Mouse (Mus musculus): ENCODE data around the gene Fbn1. TPM values are rescaled to one million over a fixed set of nuclear protein-coding genes. Genes with fewer than 3 reads are reported as not detected.

The Fbn1 gene
- polyA plus RNA-seq, 1 experiment from 2014 or later, result 14.1 TPM

- H3K27me3 ChIP-seq (ENCODE audit: control insufficient read depth, insufficient read depth, low read length), result no peaks in the 10 kb centered on the region
- H3K4me2 ChIP-seq (ENCODE audit: low read depth, low read length), result no peak overlapping the region
- H3K36me3 ChIP-seq (replicated peaks; ENCODE audit: control insufficient read depth, insufficient read depth, low read depth, low read length), result no peaks in the 10 kb centered on the region
- H3K4me1 ChIP-seq (ENCODE audit: control insufficient read depth, insufficient read depth, low read length), result no peaks in the 10 kb centered on the region
- H3K27ac ChIP-seq (replicated peaks; ENCODE audit: low read depth, low read length), result no peak overlapping the region
- no peak for ATAC-seq (replicated peaks; ENCODE audit: insufficient number of reproducible peaks, low FRiP score, low TSS enrichment, low read depth)
- H3K9ac ChIP-seq (replicated peaks; ENCODE audit: low read length), result no peak overlapping the region
- H3K4me3 ChIP-seq (ENCODE audit: low read depth, low read length), result no peak overlapping the region
- 58% methylated on average over 8 of the region's 8 CpGs for WGBS
- H3K9me3 ChIP-seq (replicated peaks; ENCODE audit: control insufficient read depth, low read length), result no peaks in the 10 kb centered on the region
- no peak for DNase-seq (ENCODE audit: low spot score)
Observed at GRCm38 (mm10) chr2:125449361-125449760, 58.4 kb downstream of the Fbn1 start.

GRCm38 (mm10) chr2:125448881-125449280 lies 58.9 kb downstream of the Fbn1 start:
- WGBS, result 51% methylated on average over 6 of the region's 6 CpGs
- no peak overlapping the region for H3K9ac ChIP-seq (replicated peaks; ENCODE audit: low read length)
- no peak overlapping the region for H3K27ac ChIP-seq (replicated peaks; ENCODE audit: low read depth, low read length)
- no peak overlapping the region for H3K4me2 ChIP-seq (ENCODE audit: low read depth, low read length)
- H3K4me1 ChIP-seq (ENCODE audit: control insufficient read depth, insufficient read depth, low read length), result no peaks in the 10 kb centered on the region
- H3K36me3 ChIP-seq (replicated peaks; ENCODE audit: control insufficient read depth, insufficient read depth, low read depth, low read length), result no peaks in the 10 kb centered on the region
- ATAC-seq (replicated peaks; ENCODE audit: insufficient number of reproducible peaks, low FRiP score, low TSS enrichment, low read depth) (no peak), DNase-seq (ENCODE audit: low spot score) (peak; percentile 69)
- no peak overlapping the region for H3K4me3 ChIP-seq (ENCODE audit: low read depth, low read length)
- no peaks in the 10 kb centered on the region for H3K27me3 ChIP-seq (ENCODE audit: control insufficient read depth, insufficient read depth, low read length)
- H3K9me3 ChIP-seq (replicated peaks; ENCODE audit: control insufficient read depth, low read length), result no peaks in the 10 kb centered on the region

GRCm38 (mm10) chr2:125447274-125447898 lies 60.4 kb downstream of the Fbn1 start:
- WGBS, result 87% methylated on average over 9 of the region's 9 CpGs
- no peak for DNase-seq (ENCODE audit: low spot score)
- Histone ChIP-seq H3K4me2 (ENCODE audit: low read depth, low read length) (no peak overlapping the region), H3K36me3 (replicated peaks; ENCODE audit: control insufficient read depth, insufficient read depth, low read depth, low read length) (no peaks in the 10 kb centered on the region), H3K27me3 (ENCODE audit: control insufficient read depth, insufficient read depth, low read length) (no peaks in the 10 kb centered on the region), H3K4me3 (ENCODE audit: low read depth, low read length) (no peak overlapping the region), H3K4me1 (ENCODE audit: control insufficient read depth, insufficient read depth, low read length) (no peaks in the 10 kb centered on the region), H3K27ac (replicated peaks; ENCODE audit: low read depth, low read length) (no peak overlapping the region), H3K9me3 (replicated peaks; ENCODE audit: control insufficient read depth, low read length) (no peaks in the 10 kb centered on the region), H3K9ac (replicated peaks; ENCODE audit: low read length) (no peak overlapping the region)
- ATAC-seq (replicated peaks; ENCODE audit: insufficient number of reproducible peaks, low FRiP score, low TSS enrichment, low read depth), result no peak

GRCm38 (mm10) chr2:125438381-125438780 lies 69.4 kb downstream of the Fbn1 start:
- no peak overlapping the region for H3K9ac ChIP-seq (replicated peaks; ENCODE audit: low read length)
- DNase-seq (ENCODE audit: low spot score) (no peak), ATAC-seq (replicated peaks; ENCODE audit: insufficient number of reproducible peaks, low FRiP score, low TSS enrichment, low read depth) (no peak)
- no peak overlapping the region for H3K27ac ChIP-seq (replicated peaks; ENCODE audit: low read depth, low read length)
- H3K4me3 ChIP-seq (ENCODE audit: low read depth, low read length), result no peak overlapping the region
- no peaks in the 10 kb centered on the region for H3K9me3 ChIP-seq (replicated peaks; ENCODE audit: control insufficient read depth, low read length)
- no peak overlapping the region for H3K4me2 ChIP-seq (ENCODE audit: low read depth, low read length)
- H3K4me1 ChIP-seq (ENCODE audit: control insufficient read depth, insufficient read depth, low read length), result no peaks in the 10 kb centered on the region
- WGBS, result 81% methylated on average over 8 of the region's 8 CpGs
- H3K36me3 ChIP-seq (replicated peaks; ENCODE audit: control insufficient read depth, insufficient read depth, low read depth, low read length), result no peaks in the 10 kb centered on the region
- H3K27me3 ChIP-seq (ENCODE audit: control insufficient read depth, insufficient read depth, low read length), result no peaks in the 10 kb centered on the region

- Histone ChIP-seq H3K36me3 (replicated peaks; ENCODE audit: control insufficient read depth, insufficient read depth, low read depth, low read length) (no peaks in the 10 kb centered on the region), H3K9me3 (replicated peaks; ENCODE audit: control insufficient read depth, low read length) (no peaks in the 10 kb centered on the region), H3K27me3 (ENCODE audit: control insufficient read depth, insufficient read depth, low read length) (no peaks in the 10 kb centered on the region), H3K27ac (replicated peaks; ENCODE audit: low read depth, low read length) (no peak overlapping the region; the same call in 1 of the 2 replicates), H3K4me3 (ENCODE audit: low read depth, low read length) (no peak overlapping the region), H3K4me2 (ENCODE audit: low read depth, low read length) (no peak overlapping the region), H3K4me1 (ENCODE audit: control insufficient read depth, insufficient read depth, low read length) (no peaks in the 10 kb centered on the region), H3K9ac (replicated peaks; ENCODE audit: low read length) (no peak overlapping the region)
- peak; percentile 84 for DNase-seq (ENCODE audit: low spot score)
- peak; percentile 65 for ATAC-seq (replicated peaks; ENCODE audit: insufficient number of reproducible peaks, low FRiP score, low TSS enrichment, low read depth)
- 29% methylated on average over 7 of the region's 7 CpGs for WGBS
Observed at GRCm38 (mm10) chr2:125436240-125436639, 71.6 kb downstream of the Fbn1 start.

GRCm38 (mm10) chr2:125433524-125433923 lies 74.3 kb downstream of the Fbn1 start:
- no peak for DNase-seq (ENCODE audit: low spot score)
- H3K36me3 ChIP-seq (replicated peaks; ENCODE audit: control insufficient read depth, insufficient read depth, low read depth, low read length), result no peaks in the 10 kb centered on the region
- no peaks in the 10 kb centered on the region for H3K9me3 ChIP-seq (replicated peaks; ENCODE audit: control insufficient read depth, low read length)
- 89% methylated on average over 6 of the region's 6 CpGs for WGBS
- no peaks in the 10 kb centered on the region for H3K27me3 ChIP-seq (ENCODE audit: control insufficient read depth, insufficient read depth, low read length)
- no peak overlapping the region for H3K27ac ChIP-seq (replicated peaks; ENCODE audit: low read depth, low read length)
- H3K9ac ChIP-seq (replicated peaks; ENCODE audit: low read length), result no peak overlapping the region
- no peaks in the 10 kb centered on the region; the same call in 1 of the 2 replicates for H3K4me1 ChIP-seq (ENCODE audit: control insufficient read depth, insufficient read depth, low read length)
- H3K4me2 ChIP-seq (ENCODE audit: low read depth, low read length), result no peak overlapping the region
- H3K4me3 ChIP-seq (ENCODE audit: low read depth, low read length), result no peak overlapping the region
- ATAC-seq (replicated peaks; ENCODE audit: insufficient number of reproducible peaks, low FRiP score, low TSS enrichment, low read depth), result no peak

GRCm38 (mm10) chr2:125431491-125431890 lies 76.3 kb downstream of the Fbn1 start:
- H3K9me3 ChIP-seq (replicated peaks; ENCODE audit: control insufficient read depth, low read length), result no peaks in the 10 kb centered on the region
- no peaks in the 10 kb centered on the region; the same call in 1 of the 2 replicates for H3K4me1 ChIP-seq (ENCODE audit: control insufficient read depth, insufficient read depth, low read length)
- 0 out of 2 replicates have a peak overlapping the region, but pooled peaks have one; percentile 30 for H3K27ac ChIP-seq (replicated peaks; ENCODE audit: low read depth, low read length)
- ATAC-seq (replicated peaks; ENCODE audit: insufficient number of reproducible peaks, low FRiP score, low TSS enrichment, low read depth) (no peak), DNase-seq (ENCODE audit: low spot score) (peak; percentile 59)
- no peak overlapping the region for H3K4me3 ChIP-seq (ENCODE audit: low read depth, low read length)
- H3K4me2 ChIP-seq (ENCODE audit: low read depth, low read length), result no peak overlapping the region
- WGBS, result 42% methylated on average over 6 of the region's 6 CpGs
- no peaks in the 10 kb centered on the region for H3K27me3 ChIP-seq (ENCODE audit: control insufficient read depth, insufficient read depth, low read length)
- H3K36me3 ChIP-seq (replicated peaks; ENCODE audit: control insufficient read depth, insufficient read depth, low read depth, low read length), result no peaks in the 10 kb centered on the region
- no peak overlapping the region for H3K9ac ChIP-seq (replicated peaks; ENCODE audit: low read length)

- H3K4me3 ChIP-seq (ENCODE audit: low read depth, low read length), result no peak overlapping the region
- WGBS, result 59% methylated on average over 10 of the region's 10 CpGs
Observed at GRCm38 (mm10) chr2:125428811-125429438, 78.9 kb downstream of the Fbn1 start.

More at GRCm38 (mm10) chr2:125428811-125429438, 78.9 kb downstream of the Fbn1 start:
- no peaks in the 10 kb centered on the region for H3K27me3 ChIP-seq (ENCODE audit: control insufficient read depth, insufficient read depth, low read length)
- peak; percentile 75 for DNase-seq (ENCODE audit: low spot score)
- H3K4me2 ChIP-seq (ENCODE audit: low read depth, low read length), result no peak overlapping the region
- no peak overlapping the region for H3K27ac ChIP-seq (replicated peaks; ENCODE audit: low read depth, low read length)
- no peaks in the 10 kb centered on the region for H3K36me3 ChIP-seq (replicated peaks; ENCODE audit: control insufficient read depth, insufficient read depth, low read depth, low read length)
- no peak for ATAC-seq (replicated peaks; ENCODE audit: insufficient number of reproducible peaks, low FRiP score, low TSS enrichment, low read depth)
- H3K9ac ChIP-seq (replicated peaks; ENCODE audit: low read length), result no peak overlapping the region
- no peaks in the 10 kb centered on the region; the same call in 1 of the 2 replicates for H3K4me1 ChIP-seq (ENCODE audit: control insufficient read depth, insufficient read depth, low read length)
- no peaks in the 10 kb centered on the region for H3K9me3 ChIP-seq (replicated peaks; ENCODE audit: control insufficient read depth, low read length)
